Mouse (Mus musculus) embryonic facial prominence, embryonic 14.5 days (tissue): ENCODE results near the gene Ppp2r3a. TPM values are rescaled to one million over a fixed set of nuclear protein-coding genes. Genes with fewer than 3 reads are reported as not detected.

Experiments used
- ATAC-seq: fragments of 200-750 bp; cut with Nextera tagmentation; 2 replicates; pipeline ENCODE4 v1.8.0; 2017; ENCODE audit warnings: low read depth, moderate number of reproducible peaks, moderate TSS enrichment
- DNase-seq: peaks from one replicate; pipeline ENCODE4 v3.0.0-alpha.2; 2015; ENCODE audit warnings: low spot score
- H3K27ac ChIP-seq: fragments of 300-500 bp; sonication (generic); replicated peaks from 2 replicates; pipeline ENCODE4 v1.5.1; 2014; ENCODE audit warnings: low read depth, mild to moderate bottlenecking, low read length, moderate library complexity
- H3K27me3 ChIP-seq: fragments of 300-500 bp; sonication (generic); replicated peaks from 2 replicates; pipeline ENCODE4 v1.6.1; 2014; ENCODE audit warnings: low read length; ENCODE audit not compliant: control insufficient read depth, insufficient read depth
- H3K36me3 ChIP-seq: fragments of 300-500 bp; sonication (generic); 2 replicates; pipeline ENCODE4 v1.6.1; 2014; ENCODE audit warnings: low read length, mixed read lengths; ENCODE audit not compliant: control insufficient read depth, insufficient read depth
- H3K4me1 ChIP-seq: fragments of 300-500 bp; sonication (generic); 2 replicates; pipeline ENCODE4 v1.6.1; 2014; ENCODE audit warnings: antibody characterized with exemption, low read length; ENCODE audit not compliant: control insufficient read depth, insufficient read depth
- H3K4me2 ChIP-seq: fragments of 300-500 bp; sonication (generic); 2 replicates; pipeline ENCODE4 v1.6.1; 2014; ENCODE audit warnings: low read depth, mild to moderate bottlenecking, low read length, moderate library complexity, mixed read lengths
- H3K4me3 ChIP-seq: fragments of 300-500 bp; sonication (generic); 2 replicates; pipeline ENCODE4 v1.5.1; 2014; ENCODE audit warnings: low read depth, mild to moderate bottlenecking, low read length
- H3K9ac ChIP-seq: fragments of 300-500 bp; sonication (generic); 2 replicates; pipeline ENCODE4 v1.6.1; 2014; ENCODE audit warnings: low read depth, mild to moderate bottlenecking, low read length, moderate library complexity, mixed read lengths
- H3K9me3 ChIP-seq: fragments of 300-500 bp; sonication (generic); 2 replicates; pipeline ENCODE4 v1.6.1; 2016; ENCODE audit warnings: low read length; ENCODE audit not compliant: control insufficient read depth
- WGBS: fragments of 180-500 bp; shearing (Covaris S2); extraction: QIAGEN DNeasy Blood & Tissue Kit; methylation state at CpG from one replicate; pipeline ENCODE4 v1.1.7; 2014; 5-methylcytosine and 5-hydroxymethylcytosine counted together
- polyA plus RNA-seq: library from polyadenylated mRNA; unstranded; fragments of >200 nt; fragmentation: Nextera tagmentation; extraction: Ambion mirVana; gene quantifications from 2 replicates; pipeline ENCODE4 v1.2.1, GENCODE M21; 2014

The Ppp2r3a gene
- polyA plus RNA-seq, 1 experiment from 2014 or later: 29.8 TPM

DNA sequence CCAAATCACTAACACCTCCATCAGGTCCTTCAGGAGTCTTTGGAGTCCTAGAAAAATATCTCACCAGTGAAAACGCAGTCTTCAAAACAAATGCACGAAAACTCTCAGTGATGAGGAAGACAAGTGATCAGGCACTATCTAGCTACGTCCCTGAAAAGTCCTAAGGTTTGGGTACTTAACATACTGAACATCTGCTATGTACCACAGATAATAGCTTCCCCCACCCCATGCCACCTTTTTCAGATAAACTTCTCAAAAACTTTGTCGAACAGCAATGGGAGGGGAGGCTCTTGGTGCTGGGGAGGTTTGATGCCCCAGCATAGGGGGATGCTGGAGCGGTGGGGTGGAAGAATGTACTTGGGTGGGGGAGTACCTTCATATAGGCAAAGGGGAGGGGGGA, 6.1 kb downstream of the Ppp2r3a start:
- ATAC-seq (no peak), DNase-seq (no peak)
- H3K36me3 ChIP-seq: no peaks in the 10 kb centered on the region
- WGBS: 90% methylated on average over 5 of the region's 5 CpGs
- no peaks in the 10 kb centered on the region for H3K9me3 ChIP-seq
- H3K27ac ChIP-seq: no peak overlapping the region
- no peak overlapping the region for H3K9ac ChIP-seq
- H3K4me3 ChIP-seq: no peak overlapping the region
- peaks cover 17% of the 10 kb centered on the region for H3K4me1 ChIP-seq
- no peaks in the 10 kb centered on the region for H3K27me3 ChIP-seq
- no peak overlapping the region for H3K4me2 ChIP-seq

DNA sequence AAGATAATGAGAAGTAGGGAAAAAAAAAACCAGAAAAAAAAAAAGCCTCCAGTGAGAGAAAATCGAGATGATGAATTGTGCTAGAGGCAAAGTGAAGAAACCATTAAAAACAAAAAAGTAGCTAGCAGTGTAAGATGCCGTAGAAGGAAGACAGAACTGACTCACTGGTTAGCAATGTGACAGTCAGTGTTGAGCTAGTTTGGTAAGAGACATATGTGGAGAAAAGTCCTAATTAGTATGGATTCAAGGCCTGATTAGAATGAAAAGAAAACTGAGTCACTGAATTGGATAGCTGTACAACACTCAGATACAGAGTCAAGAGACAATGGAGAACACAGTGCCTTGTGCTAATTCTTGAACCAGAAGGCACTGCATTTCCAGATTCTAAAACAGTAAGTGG, 7.9 kb downstream of the Ppp2r3a start:
- no peak overlapping the region for H3K4me2 ChIP-seq
- no peaks in the 10 kb centered on the region for H3K9me3 ChIP-seq
- peaks cover 1% of the 10 kb centered on the region; the same call in 1 of the 2 replicates for H3K4me1 ChIP-seq
- DNase-seq: no peak
- H3K27me3 ChIP-seq: no peaks in the 10 kb centered on the region
- no peaks in the 10 kb centered on the region for H3K36me3 ChIP-seq
- 43% methylated on average over 2 of the region's 2 CpGs for WGBS
- no peak overlapping the region for H3K27ac ChIP-seq
- H3K9ac ChIP-seq: no peak overlapping the region
- H3K4me3 ChIP-seq: no peak overlapping the region
- no peak for ATAC-seq

DNA sequence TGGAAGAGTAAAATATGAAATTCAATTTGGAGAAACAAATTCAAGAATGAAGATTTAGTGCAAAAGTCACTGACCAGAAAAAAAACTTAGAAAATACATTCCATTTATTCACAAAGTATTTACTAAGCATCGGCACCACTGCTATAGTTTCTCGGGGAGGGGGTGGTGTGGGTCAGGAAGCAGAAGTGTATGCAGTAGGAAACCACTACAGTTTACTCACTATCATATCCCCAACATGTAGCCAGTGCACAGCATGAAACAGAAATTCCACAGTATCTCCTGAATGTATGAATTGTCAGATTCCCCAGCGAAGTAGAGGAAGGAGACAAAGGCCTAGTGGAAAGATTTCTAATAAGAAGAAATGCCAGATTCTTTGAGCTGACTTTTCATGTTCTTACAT, 11.4 kb downstream of the Ppp2r3a start:
- Histone ChIP-seq H3K27ac (no peak overlapping the region), H3K9me3 (no peaks in the 10 kb centered on the region), H3K27me3 (no peaks in the 10 kb centered on the region), H3K4me1 (no peaks in the 10 kb centered on the region), H3K36me3 (no peaks in the 10 kb centered on the region), H3K4me3 (no peak overlapping the region), H3K9ac (no peak overlapping the region), H3K4me2 (no peak overlapping the region)
- no peak for ATAC-seq
- WGBS: 64% methylated on average over 3 of the region's 3 CpGs
- DNase-seq: no peak

DNA sequence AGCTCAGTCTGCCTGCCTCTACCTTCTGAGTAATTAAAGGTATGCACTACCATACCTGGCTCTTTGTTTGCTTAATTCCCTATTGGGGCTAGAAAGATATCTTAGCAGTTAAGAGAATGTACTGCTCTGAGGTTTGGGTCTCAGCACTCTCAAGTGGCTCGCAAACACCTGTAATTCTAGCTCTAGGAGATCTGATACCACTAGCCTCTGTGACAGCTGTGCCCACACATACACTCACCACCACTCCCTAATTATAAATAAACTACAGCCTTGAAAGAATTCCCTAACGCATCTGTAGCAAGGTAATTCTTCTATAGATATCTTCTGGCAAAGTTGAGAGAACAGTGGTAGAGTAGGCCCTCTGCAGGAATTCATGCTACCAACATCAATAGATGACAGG, 15.8 kb downstream of the Ppp2r3a start:
- H3K27me3 ChIP-seq: no peaks in the 10 kb centered on the region
- H3K9me3 ChIP-seq: no peaks in the 10 kb centered on the region
- no peak overlapping the region for H3K4me2 ChIP-seq
- H3K9ac ChIP-seq: no peak overlapping the region
- DNase-seq (peak; percentile 17), ATAC-seq (peak; percentile 47; the same call in 1 of the 2 replicates)
- no peaks in the 10 kb centered on the region for H3K36me3 ChIP-seq
- 71% methylated on average over 2 of the region's 2 CpGs for WGBS
- H3K4me1 ChIP-seq: no peaks in the 10 kb centered on the region
- no peak overlapping the region for H3K27ac ChIP-seq
- no peak overlapping the region for H3K4me3 ChIP-seq

DNA sequence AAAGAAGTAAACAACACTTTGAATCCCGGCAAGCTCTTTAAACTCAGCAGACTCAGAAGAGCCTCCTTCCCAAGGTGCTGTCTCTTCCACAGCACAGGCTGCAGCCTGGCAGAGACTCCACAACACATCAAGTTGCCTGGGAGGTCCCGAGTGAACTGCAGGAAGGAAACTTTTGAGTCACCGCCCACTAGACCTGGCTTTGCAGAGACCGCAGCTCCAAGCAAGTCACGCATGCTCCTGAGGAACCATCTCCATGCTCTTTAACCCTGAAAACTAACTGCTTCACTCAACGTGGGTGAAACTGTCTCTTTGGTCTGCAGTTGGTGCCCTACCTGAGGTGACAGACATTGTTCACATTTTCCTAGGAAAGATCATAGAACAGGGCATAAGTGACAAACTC, 19.6 kb downstream of the Ppp2r3a start:
- Histone ChIP-seq H3K9me3 (no peaks in the 10 kb centered on the region), H3K27me3 (no peaks in the 10 kb centered on the region), H3K9ac (no peak overlapping the region), H3K4me1 (no peaks in the 10 kb centered on the region), H3K27ac (no peak overlapping the region), H3K36me3 (no peaks in the 10 kb centered on the region), H3K4me3 (no peak overlapping the region), H3K4me2 (no peak overlapping the region)
- ATAC-seq (no peak), DNase-seq (no peak)
- 75% methylated on average over 6 of the region's 6 CpGs for WGBS

DNA sequence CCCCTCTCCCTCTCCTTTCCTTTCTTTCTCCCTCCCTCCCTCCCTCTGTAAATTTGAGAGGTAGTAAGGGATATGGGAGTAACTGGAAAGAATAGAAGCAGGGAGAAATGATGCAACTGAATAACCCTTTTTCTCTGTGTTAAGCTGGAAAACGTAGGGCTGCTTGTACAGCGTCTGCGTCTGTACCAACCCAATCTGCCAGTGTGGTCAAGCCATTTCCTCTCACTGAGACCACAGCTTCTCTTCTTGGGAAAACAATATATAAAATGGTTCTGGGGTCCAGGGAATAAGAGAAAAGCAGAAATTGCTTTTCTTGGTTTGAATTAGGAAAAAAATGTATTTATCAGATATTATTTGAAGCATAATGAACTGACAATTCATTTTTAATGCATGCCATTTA, 21.6 kb downstream of the Ppp2r3a start:
- Histone ChIP-seq H3K36me3 (no peaks in the 10 kb centered on the region), H3K27ac (no peak overlapping the region), H3K4me3 (no peak overlapping the region), H3K4me2 (no peak overlapping the region), H3K9ac (no peak overlapping the region), H3K27me3 (no peaks in the 10 kb centered on the region), H3K9me3 (no peaks in the 10 kb centered on the region), H3K4me1 (no peaks in the 10 kb centered on the region)
- no peak for DNase-seq
- 70% methylated on average over 3 of the region's 3 CpGs for WGBS
- ATAC-seq: no peak

DNA sequence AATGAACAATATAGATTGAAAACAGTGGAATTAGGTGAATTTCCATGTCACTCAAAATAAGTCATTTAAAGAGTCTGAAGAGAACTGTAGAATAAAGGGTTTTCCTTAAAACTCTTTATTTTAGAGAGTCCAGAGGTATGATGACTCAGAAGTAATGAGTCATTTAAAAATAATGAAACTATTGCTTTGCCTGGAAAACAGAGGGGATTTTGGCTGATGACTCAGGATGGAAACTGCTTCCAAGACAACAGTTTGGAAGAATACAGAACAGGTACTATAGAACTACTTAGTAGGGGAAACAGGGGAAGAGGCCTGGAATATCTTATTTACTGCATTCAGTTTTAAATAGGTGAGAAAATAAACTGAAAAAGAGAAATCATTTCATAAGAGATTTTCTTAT, 22.7 kb downstream of the Ppp2r3a start:
- no peaks in the 10 kb centered on the region for H3K4me1 ChIP-seq
- DNase-seq (no peak), ATAC-seq (no peak)
- no peak overlapping the region for H3K9ac ChIP-seq
- H3K9me3 ChIP-seq: no peaks in the 10 kb centered on the region
- no peaks in the 10 kb centered on the region for H3K27me3 ChIP-seq
- no peaks in the 10 kb centered on the region for H3K36me3 ChIP-seq
- no peak overlapping the region for H3K4me3 ChIP-seq
- H3K27ac ChIP-seq: no peak overlapping the region
- no peak overlapping the region for H3K4me2 ChIP-seq

DNA sequence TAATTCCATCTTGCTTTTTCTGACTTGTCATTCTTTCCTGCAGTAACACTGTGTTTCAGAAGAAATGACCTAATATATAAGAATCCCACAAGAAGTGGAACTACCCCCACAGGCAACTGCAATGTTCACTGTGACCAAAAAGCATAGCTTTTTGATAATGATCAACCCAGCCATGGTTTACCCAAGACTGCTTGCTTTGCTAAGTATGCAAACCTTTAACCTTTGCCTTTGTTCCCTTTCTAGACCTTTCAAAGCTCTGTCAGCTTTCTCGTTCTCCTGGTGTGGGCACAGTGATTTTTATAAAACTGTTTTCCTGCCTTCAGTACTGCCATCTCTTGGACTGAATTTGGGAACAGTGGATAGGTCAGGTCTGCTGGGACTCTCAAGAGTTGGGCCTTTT, 43.6 kb downstream of the Ppp2r3a start:
- no peak overlapping the region for H3K9ac ChIP-seq
- no peaks in the 10 kb centered on the region for H3K9me3 ChIP-seq
- H3K27ac ChIP-seq: no peak overlapping the region
- WGBS: 42% methylated on average over 1 of the region's 1 CpGs
- H3K4me2 ChIP-seq: no peak overlapping the region
- no peak overlapping the region for H3K4me3 ChIP-seq
- no peaks in the 10 kb centered on the region; the same call in 1 of the 2 replicates for H3K36me3 ChIP-seq
- ATAC-seq (no peak), DNase-seq (no peak)
- H3K4me1 ChIP-seq: no peaks in the 10 kb centered on the region
- H3K27me3 ChIP-seq: no peaks in the 10 kb centered on the region

DNA sequence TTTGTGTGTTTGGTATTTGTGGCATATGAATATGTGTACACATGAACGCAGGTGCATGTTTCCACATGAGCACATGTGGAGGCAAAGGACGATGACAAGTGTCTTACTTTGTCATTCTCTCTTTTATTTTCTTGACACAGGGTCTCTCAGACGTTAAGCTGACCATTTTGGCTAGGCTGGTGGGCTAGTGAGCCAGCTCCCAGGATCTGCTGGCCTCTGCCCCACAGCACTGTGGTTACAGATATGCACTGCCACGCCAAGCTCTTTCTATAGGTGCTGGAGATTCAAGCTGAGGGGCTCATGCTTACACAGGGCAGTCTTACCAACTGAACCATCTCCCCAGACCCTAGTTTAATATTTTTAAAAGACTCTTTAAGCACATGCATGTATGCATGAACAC, 45.1 kb downstream of the Ppp2r3a start:
- Histone ChIP-seq H3K27ac (no peak overlapping the region), H3K9me3 (no peaks in the 10 kb centered on the region), H3K27me3 (no peaks in the 10 kb centered on the region), H3K4me3 (no peak overlapping the region), H3K4me1 (no peaks in the 10 kb centered on the region), H3K4me2 (no peak overlapping the region), H3K36me3 (no peaks in the 10 kb centered on the region; the same call in 1 of the 2 replicates), H3K9ac (no peak overlapping the region)
- DNase-seq: no peak
- ATAC-seq: no peak
- 75% methylated on average over 4 of the region's 4 CpGs for WGBS
